Mouse (Mus musculus): Measurements from ENCODE around the gene Tbkbp1. TPM values are rescaled to one million over a fixed set of nuclear protein-coding genes. Genes with fewer than 3 reads are reported as not detected.

Gene Tbkbp1
- polyA plus RNA-seq, 1 experiment: 94.3 TPM

- Histone ChIP-seq H3K27ac (ENCODE audit: insufficient read depth, low read length) (no peak overlapping the region), H3K27me3 (ENCODE audit: control insufficient read depth, insufficient read depth, low read length) (peaks cover 1% of the 10 kb centered on the region; the same call in 1 of the 2 replicates), H3K4me3 (replicated peaks; ENCODE audit: insufficient read depth, low read depth, low read length) (no peak overlapping the region), H3K4me1 (ENCODE audit: control insufficient read depth, insufficient read depth, low read length) (no peaks in the 10 kb centered on the region)
- no peak for DNase-seq
- 93% methylated on average over 10 of the region's 10 CpGs for WGBS
- TF ChIP-seq POLR2A (IDR thresholded peaks at IDR 0.05; ENCODE audit: borderline replicate concordance, insufficient read depth, low read length) (no peak), CTCF (IDR thresholded peaks at IDR 0.05; ENCODE audit: borderline replicate concordance, insufficient read depth, low read depth, low read length) (no peak)
Observed at GRCm38 (mm10) chr11:97103163-97104090, 47.9 kb downstream of the Tbkbp1 start.

- 17% methylated on average over 9 of the region's 9 CpGs for WGBS
- no peak overlapping the region for H3K4me3 ChIP-seq (replicated peaks; ENCODE audit: insufficient read depth, low read depth, low read length)
Observed at GRCm38 (mm10) chr11:97101722-97102121, 49.6 kb downstream of the Tbkbp1 start.

GRCm38 (mm10) chr11:97098791-97099190, 52.5 kb downstream of the Tbkbp1 start:
- 16% methylated on average over 18 of the region's 18 CpGs for WGBS

More at GRCm38 (mm10) chr11:97101722-97102121, 49.6 kb downstream of the Tbkbp1 start:
- TF ChIP-seq POLR2A (IDR thresholded peaks at IDR 0.05; ENCODE audit: borderline replicate concordance, insufficient read depth, low read length): no peak
- peak; percentile 72 for TF ChIP-seq CTCF (IDR thresholded peaks at IDR 0.05; ENCODE audit: borderline replicate concordance, insufficient read depth, low read depth, low read length)
- Histone ChIP-seq H3K27ac (ENCODE audit: insufficient read depth, low read length) (no peak overlapping the region), H3K27me3 (ENCODE audit: control insufficient read depth, insufficient read depth, low read length) (peaks cover 1% of the 10 kb centered on the region; the same call in 1 of the 2 replicates), H3K4me1 (ENCODE audit: control insufficient read depth, insufficient read depth, low read length) (no peaks in the 10 kb centered on the region)
- DNase-seq: peak; percentile 49 to 68

GRCm38 (mm10) chr11:97094600-97094999, 56.7 kb downstream of the Tbkbp1 start:
- H3K27ac ChIP-seq (ENCODE audit: insufficient read depth, low read length): no peak overlapping the region
- no peak overlapping the region for H3K4me3 ChIP-seq (replicated peaks; ENCODE audit: insufficient read depth, low read depth, low read length)
- no peaks in the 10 kb centered on the region for H3K4me1 ChIP-seq (ENCODE audit: control insufficient read depth, insufficient read depth, low read length)
- peaks cover 1% of the 10 kb centered on the region; the same call in 1 of the 2 replicates for H3K27me3 ChIP-seq (ENCODE audit: control insufficient read depth, insufficient read depth, low read length)
- DNase-seq: no peak
- TF ChIP-seq CTCF (IDR thresholded peaks at IDR 0.05; ENCODE audit: borderline replicate concordance, insufficient read depth, low read depth, low read length): no peak
- TF ChIP-seq POLR2A (IDR thresholded peaks at IDR 0.05; ENCODE audit: borderline replicate concordance, insufficient read depth, low read length): no peak
- 50% methylated on average over 2 of the region's 2 CpGs for WGBS

More at GRCm38 (mm10) chr11:97098791-97099190, 52.5 kb downstream of the Tbkbp1 start:
- H3K4me3 ChIP-seq (replicated peaks; ENCODE audit: insufficient read depth, low read depth, low read length): no peak overlapping the region
- no peak for TF ChIP-seq POLR2A (IDR thresholded peaks at IDR 0.05; ENCODE audit: borderline replicate concordance, insufficient read depth, low read length)
- TF ChIP-seq CTCF (IDR thresholded peaks at IDR 0.05; ENCODE audit: borderline replicate concordance, insufficient read depth, low read depth, low read length): no peak
- no peak overlapping the region for H3K27ac ChIP-seq (ENCODE audit: insufficient read depth, low read length)
- no peaks in the 10 kb centered on the region for H3K4me1 ChIP-seq (ENCODE audit: control insufficient read depth, insufficient read depth, low read length)
- peaks cover 1% of the 10 kb centered on the region; the same call in 1 of the 2 replicates for H3K27me3 ChIP-seq (ENCODE audit: control insufficient read depth, insufficient read depth, low read length)
- peak in 1 of 2 experiments; percentile 24 for DNase-seq

- Histone ChIP-seq H3K4me3 (replicated peaks; ENCODE audit: insufficient read depth, low read depth, low read length) (no peak overlapping the region), H3K4me1 (ENCODE audit: control insufficient read depth, insufficient read depth, low read length) (no peaks in the 10 kb centered on the region), H3K27me3 (ENCODE audit: control insufficient read depth, insufficient read depth, low read length) (no peaks in the 10 kb centered on the region), H3K27ac (ENCODE audit: insufficient read depth, low read length) (no peak overlapping the region)
- TF ChIP-seq CTCF (IDR thresholded peaks at IDR 0.05; ENCODE audit: borderline replicate concordance, insufficient read depth, low read depth, low read length): no peak
- DNase-seq: no peak
- WGBS: 63% methylated on average over 6 of the region's 6 CpGs
Observed at GRCm38 (mm10) chr11:97086365-97086764, 64.9 kb downstream of the Tbkbp1 start.

Other genes with a start within 250 kb of the Tbkbp1 start
- 40.7 and 41.2 TPM in 2 replicates for gene Cdk5rap3, start 235.0 kb downstream of the Tbkbp1 start, polyA plus RNA-seq (2012; rRNA removed)
- not detected in 2 replicates for gene Prr15l, start 223.4 kb downstream of the Tbkbp1 start, polyA plus RNA-seq (2012; rRNA removed)
- 55.4 and 59.5 TPM in 2 replicates for gene Pnpo, start 207.5 kb downstream of the Tbkbp1 start, polyA plus RNA-seq (2012; rRNA removed)
- gene Sp2, start 168.5 kb downstream of the Tbkbp1 start, polyA plus RNA-seq (2012; rRNA removed): 15.4 and 18.4 TPM in 2 replicates
- 1.4 and 2.1 TPM in 2 replicates for gene Sp6, start 138.1 kb downstream of the Tbkbp1 start, polyA plus RNA-seq (2012; rRNA removed)
- gene Scrn2, start 121.6 kb downstream of the Tbkbp1 start, polyA plus RNA-seq (2012; rRNA removed): 12.2 and 13.9 TPM in 2 replicates
- gene Lrrc46, start 110.1 kb downstream of the Tbkbp1 start, polyA plus RNA-seq (2012; rRNA removed): 1.2 and 1.4 TPM in 2 replicates
- gene Mrpl10, start 109.9 kb downstream of the Tbkbp1 start, polyA plus RNA-seq (2012; rRNA removed): 83.5 and 88.5 TPM in 2 replicates
- 25.5 and 26.5 TPM in 2 replicates for gene Osbpl7, start 100.9 kb downstream of the Tbkbp1 start, polyA plus RNA-seq (2012; rRNA removed)
- 0.03 TPM in 2 replicates for gene Tbx21, start 36.2 kb downstream of the Tbkbp1 start, polyA plus RNA-seq (2012; rRNA removed)
- gene Kpnb1, start 36.4 kb upstream of the Tbkbp1 start, polyA plus RNA-seq (2012; rRNA removed): 82.0 and 83.9 TPM in 2 replicates
- gene Npepps, start 129.1 kb upstream of the Tbkbp1 start, polyA plus RNA-seq (2012; rRNA removed): 97.4 and 103 TPM in 2 replicates
- 37.8 and 40.6 TPM in 2 replicates for gene Mrpl45, start 164.2 kb upstream of the Tbkbp1 start, polyA plus RNA-seq (2012; rRNA removed)
- 0.62 and 0.87 TPM in 2 replicates for gene Gpr179, start 200.6 kb upstream of the Tbkbp1 start, polyA plus RNA-seq (2012; rRNA removed)
- gene Socs7, start 211.1 kb upstream of the Tbkbp1 start, polyA plus RNA-seq (2012; rRNA removed): 54.3 and 61.2 TPM in 2 replicates